Mouse (Mus musculus) E14TG2a.4 (cell line): ENCODE measurements at regions not wholly inside any gene's neighbourhood (a gene's known extent, or its start where the extent isn't known, plus 50 kb on each side); places are given as distances from the start of the nearest gene placed in this dataset.

Source experiments
- CTCF ChIP-seq: conservative IDR thresholded peaks from 2 replicates; pipeline ENCODE4 v1.5.1; 2014; ENCODE audit warnings: low read length
- NANOG ChIP-seq: IDR thresholded peaks from 2 replicates; pipeline ENCODE4 v1.6.1; 2014; ENCODE audit warnings: borderline replicate concordance, low read length, mixed read lengths
- POU5F1 ChIP-seq: IDR thresholded peaks from 2 replicates; pipeline ENCODE4 v1.6.1; 2014; ENCODE audit warnings: low read length, borderline replicate concordance

DNA sequence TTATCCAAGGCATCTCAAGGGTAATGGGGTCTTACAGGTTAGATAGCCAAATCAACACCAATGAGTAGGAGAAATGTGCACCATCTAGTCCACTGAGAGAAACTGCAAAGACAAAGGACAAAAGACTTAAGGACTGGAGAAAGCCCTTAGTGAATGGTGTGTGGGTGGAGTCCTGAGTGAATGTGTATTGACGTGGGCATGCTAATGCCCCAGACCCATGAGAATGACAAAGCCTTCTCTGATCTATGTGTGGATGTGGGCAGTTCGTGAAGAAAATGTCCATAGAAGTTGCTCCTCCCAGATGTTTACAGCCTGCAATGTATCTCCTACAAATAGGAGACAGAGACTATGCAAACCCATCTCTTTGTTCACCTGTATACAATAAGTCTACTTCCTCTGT lies 188.7 kb upstream of the Arx start:
- TF ChIP-seq CTCF, result no peak
- no peak for TF ChIP-seq POU5F1
- no peak for TF ChIP-seq NANOG
